Mouse (Mus musculus) heart, adult 18-20 months (tissue): ENCODE measurements around the gene Hip1r. TPM values are rescaled to one million over a fixed set of nuclear protein-coding genes. Genes with fewer than 3 reads are reported as not detected.

Source experiments
- DNase-seq, 2 experiments: peaks; one replicate each; pipeline ENCODE4 v3.0.0; 2021 to 2022; ENCODE audit warnings: mixed read lengths in 1 of 2
- total RNA-seq, 2 experiments: library from RNA; stranded (reverse); gene quantifications; 2 replicates each; pipeline ENCODE4 v1.2.3; 2021

Gene Hip1r
- total RNA-seq, 2 experiments from 2014 or later, result 11.1 to 11.3 TPM

DNA sequence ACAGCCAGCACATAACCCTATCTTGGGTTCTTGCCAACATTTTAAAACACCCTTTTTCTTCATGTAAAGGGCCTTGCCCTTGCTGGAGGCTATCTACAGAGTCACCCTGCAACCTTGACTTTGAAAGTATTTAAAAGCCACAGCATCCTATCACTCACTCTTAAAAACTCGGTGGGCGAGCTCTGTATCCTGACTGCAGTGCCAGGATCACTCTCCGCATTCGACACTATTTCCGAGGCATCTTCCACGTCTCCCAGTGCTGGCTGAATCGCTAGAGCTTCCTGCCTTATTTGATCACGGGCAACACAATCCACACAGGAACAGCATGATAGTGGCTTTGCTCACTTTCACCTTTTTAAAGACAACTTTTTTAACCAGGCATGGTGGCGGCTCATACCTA is 44.5 kb downstream of the Hip1r start:
- no peak for DNase-seq

DNA sequence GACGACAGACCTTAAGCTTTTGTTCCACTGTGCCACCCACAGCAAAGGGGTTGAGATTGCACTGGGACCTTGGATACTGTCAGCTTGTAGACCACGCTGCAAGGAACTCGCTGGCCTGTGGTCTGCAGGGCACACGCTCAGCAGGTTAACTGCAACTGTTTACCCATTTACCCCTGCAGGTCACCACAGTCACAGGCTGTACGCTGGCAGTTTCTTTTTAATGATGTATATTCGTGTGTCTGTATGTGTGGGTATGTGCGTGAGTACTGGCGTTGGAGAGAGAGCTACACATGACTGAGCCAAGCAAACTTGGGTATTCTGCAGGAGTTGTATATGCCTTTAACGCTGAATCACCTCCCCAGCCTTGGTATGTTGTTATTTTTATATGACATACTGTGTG is 45.2 kb downstream of the Hip1r start:
- no peak for DNase-seq

DNA sequence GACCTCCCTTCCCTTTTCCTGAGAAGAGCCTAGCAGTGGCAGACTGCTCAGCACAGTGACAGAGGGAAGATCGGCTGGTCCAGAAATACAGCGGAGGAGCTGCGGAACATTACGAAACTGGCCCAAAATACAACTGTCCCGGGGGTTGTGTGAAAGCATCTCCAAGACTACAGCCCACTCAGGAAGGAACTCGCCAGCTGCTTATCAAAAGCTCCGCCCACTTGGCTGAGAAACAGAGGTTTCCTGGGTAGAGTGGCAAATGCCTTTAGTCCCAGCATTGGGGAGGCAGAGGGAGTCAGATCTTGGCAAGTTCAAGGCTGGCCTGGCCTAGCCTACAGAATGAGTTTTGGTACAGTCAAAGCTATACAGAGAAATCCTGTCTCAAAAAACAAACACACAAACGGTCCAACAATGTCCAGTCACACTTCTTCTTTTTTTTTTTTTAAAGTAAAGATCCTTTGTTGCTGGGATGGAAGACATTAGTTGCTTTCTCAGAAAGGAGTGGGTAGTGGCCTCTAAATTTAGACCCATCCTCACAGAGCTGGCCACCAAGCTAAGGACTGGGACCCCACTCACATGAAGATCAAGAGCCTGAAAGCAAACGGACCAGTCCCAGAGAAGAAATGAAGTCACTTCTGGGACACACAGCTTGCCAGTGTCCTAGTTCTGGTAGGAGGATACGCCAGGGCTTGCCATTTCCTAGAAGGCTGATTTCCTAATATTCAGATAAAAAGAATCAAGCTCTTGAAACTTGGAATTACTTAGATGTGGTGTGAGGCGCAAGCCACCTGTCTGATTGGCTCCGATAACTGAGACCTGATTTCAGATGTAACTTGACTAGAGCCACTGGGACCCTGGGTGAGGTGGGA is 46.2 kb downstream of the Hip1r start:
- peak; percentile 86 to 90 for DNase-seq

GRCm38 (mm10) chr5:124021148-124021547 is 47.7 kb downstream of the Hip1r start:
- DNase-seq, result peak; percentile 39 to 64

- DNase-seq, result no peak
These were observed 48.3 kb downstream of the Hip1r start for GRCm38 (mm10) chr5:124021701-124022100.

GRCm38 (mm10) chr5:124022365-124022764 is 48.9 kb downstream of the Hip1r start:
- no peak for DNase-seq

- peak in 1 of 2 experiments; percentile 57 for DNase-seq
These were observed 51.2 kb downstream of the Hip1r start for GRCm38 (mm10) chr5:124024677-124025076.

DNA sequence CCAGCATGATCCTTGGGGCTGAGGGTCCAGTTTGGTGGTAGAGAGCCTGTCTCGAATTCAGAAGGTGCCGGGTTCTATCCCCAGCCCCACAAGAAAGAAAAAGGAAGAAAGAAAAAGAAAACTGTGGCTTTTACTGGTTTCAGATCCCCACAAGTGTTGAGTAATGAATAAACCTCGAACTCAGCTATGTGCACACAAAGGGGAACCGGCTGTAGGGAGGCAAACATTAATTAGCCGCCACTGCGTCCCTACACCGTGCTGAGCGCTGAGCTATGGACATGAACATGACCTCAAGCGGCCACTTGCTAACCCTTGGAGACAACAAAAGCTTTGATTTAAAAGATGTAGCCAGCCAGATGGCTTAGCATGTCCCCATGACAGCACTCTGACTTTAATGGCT is 51.7 kb downstream of the Hip1r start:
- DNase-seq, result no peak

DNA sequence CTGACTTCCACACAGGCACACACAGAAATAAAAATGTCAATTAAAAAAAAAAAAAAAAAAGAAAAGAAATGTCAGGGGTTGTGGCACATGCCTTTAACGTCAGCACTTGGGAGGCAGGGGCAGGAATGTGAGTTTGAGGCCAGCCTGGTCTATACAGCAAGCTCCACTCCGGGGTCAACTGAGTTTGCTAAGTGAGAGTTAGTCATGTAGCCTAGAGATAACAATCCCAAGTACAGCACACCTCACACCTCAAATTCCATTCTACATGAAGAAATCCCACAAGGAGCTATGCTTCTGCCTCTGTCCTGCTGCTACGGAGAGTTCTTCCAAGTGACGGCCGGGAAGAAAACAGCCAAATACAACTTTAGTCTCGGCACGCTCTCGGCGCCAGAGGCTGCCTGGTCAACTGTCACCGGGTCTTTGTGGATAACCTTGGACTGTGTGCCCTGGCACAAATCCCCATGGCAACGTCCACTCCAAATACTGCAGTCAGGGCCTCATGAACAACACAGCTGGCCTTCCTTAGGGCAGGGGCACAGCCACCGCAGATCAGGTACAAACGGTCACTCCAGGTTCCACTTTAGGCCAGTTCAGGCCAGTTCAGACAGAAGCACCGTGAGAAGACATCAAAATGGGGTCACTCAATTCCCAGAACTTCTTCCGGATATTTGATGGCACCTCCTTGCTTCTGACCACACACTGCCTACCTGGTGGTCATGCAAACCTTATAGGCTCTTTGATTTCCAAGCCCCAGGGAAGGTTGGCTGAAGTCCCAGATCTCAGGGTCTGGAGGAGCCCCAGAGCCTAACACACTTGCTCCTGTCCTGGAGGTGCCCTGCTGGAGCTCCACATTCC is 52.4 kb downstream of the Hip1r start:
- DNase-seq, result peak; percentile 62 to 69

DNA sequence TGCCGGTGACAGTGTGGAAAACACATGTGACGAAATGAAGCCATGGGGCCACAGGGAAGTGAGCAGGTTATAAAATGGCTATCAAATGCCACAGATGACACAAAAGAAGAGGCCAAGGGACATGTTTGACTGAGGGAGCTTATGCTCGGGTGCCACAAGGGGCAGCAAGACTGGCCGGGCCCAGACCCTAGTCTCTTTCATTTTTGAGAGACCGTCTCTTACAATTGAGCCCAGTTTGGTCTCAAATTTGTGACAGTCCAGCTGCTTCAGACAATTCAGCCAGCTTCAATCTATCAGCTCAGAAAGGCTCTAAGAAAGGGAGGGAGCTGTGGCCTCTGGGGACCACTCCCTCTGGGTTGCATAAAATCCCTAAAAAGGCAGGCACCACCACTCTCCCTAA is 53.1 kb downstream of the Hip1r start:
- DNase-seq, result no peak

DNA sequence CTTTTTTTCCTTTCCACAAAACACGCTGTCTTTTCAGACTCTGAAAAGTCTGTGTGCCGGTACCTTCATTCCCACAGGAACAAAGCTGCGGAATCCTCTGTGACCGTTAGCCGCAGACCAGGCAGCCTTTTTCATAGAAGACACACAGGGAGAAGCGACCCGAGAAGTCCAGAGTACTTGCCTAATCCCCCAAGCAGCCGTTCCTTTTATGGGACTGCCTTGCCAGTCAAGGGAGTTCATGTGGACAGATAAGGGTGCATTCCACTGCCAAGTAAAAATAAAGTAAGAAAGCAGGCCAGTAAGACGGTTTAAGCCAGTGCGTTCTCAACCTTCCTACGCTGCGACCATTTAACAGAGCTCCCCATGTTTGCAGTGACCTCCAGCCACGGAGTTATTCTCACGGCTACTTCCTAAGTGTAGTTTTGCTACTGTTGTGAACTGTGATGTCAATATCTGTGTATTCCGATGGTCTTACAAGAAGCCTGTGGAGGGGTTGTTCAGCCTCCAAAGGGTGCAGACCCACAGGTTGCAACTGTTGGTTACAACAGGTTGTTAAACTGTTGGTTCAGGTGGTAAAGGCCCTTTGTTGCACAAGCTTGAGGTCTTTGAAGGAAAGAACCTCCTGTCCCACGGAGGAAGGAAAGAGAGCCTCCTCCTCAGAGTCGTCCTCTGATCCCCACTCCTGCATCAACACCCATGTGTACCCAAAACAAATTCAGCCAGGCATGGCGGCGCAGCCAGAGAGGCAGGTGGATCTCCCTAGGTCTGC is 54.5 kb downstream of the Hip1r start:
- no peak for DNase-seq

DNA sequence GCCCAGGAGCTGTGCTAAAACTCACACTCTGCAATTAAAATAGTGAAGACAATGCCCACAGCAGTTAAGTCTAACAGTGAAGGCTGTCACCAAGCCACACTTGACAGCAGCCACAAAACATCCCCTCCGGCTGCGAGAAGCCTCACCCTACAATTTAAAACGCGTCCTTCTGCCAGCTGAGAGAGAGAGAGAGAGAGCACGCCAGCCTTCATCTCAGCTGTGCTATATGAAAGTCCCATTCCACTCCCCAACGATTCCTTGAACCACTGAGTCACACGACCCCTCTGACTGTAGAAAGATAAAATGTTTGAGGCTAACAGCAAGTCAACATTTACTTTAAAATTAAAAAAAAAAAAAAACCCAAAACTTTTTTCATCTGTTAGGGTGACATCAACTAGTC is 55.3 kb downstream of the Hip1r start:
- DNase-seq, result no peak

DNA sequence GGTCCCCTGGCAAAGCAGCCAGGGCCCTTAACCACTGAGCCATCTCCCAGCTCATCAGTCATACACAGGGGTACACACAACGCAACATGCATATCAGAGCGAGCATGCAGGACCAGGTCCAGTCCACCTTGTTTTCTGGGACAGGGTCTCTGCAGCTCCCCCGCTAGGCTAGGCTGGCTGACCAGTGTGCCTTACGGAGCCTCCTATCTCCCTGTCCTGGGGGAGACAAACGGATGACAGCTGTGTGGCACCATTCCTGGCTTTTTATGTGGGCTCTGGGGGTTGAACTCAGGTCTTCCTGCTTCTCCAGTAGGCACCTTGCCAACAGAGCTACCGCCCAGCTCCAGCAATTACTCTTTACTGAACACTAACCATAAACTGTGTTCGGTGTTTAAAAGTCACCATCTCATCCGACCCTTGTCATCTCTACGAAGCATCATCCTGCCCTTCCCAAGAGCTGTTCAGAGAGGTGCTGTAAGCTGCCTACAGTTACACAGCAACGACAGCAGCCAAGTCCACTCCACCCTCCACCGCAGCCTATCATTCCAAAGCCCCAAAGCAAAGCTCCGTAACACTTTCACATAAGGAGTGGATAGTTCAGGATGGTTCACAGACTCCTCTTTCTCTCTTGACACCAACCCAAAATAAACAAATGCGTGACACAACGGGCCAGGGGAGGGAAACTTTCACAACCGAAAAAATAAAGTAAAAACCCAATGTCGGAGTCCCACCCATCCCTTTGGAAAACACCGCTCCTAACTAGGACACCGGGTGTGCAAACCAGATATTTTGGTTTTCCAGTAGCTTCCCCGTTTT is 56.0 kb downstream of the Hip1r start:
- peak in 1 of 2 experiments; percentile 42 for DNase-seq

- DNase-seq, result peak in 1 of 2 experiments; percentile 39
These were observed 57.1 kb downstream of the Hip1r start for GRCm38 (mm10) chr5:124030386-124031067.

DNA sequence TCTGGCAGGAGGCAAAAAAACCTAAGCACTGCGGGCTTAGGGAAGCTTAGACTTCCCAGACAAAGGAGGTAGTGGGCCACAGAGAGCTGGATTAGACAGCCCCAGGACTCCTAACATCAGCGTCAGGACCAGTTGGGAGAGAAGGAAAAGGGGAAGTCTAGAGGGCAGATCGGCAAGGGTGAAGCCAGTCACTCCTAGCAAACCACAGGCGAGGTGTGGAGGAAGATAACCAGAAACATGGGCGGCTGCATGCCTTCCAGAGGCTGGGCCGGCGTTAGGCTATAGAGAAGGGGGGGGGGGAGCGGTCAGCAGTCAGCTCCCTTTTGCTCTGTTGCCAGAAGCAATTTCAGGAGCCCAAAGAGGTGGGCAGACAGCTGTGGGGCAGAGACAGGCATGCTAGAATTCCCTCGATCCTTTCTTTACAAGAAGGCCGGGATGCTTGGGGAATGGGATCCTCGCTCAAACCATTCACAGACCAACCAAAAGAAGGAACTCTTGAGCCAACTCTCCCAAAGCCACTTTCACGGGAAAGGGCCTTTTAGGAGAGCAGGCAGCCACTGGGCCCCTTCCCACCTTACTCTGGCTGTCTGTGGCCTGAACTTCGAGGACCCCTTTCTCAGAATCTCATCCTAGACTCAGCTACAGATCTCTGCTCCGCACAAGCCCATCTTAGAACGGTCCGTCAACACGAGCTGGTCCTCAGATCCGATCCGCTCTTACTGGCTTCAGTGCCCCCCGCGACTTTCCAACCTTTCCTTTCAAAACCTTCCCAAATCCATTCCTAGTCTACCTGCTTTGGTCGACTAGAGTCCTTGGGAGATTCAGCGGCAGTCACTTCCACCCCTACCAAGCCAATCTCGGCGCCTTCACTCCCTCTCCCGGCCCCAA is 57.9 kb downstream of the Hip1r start:
- peak; percentile 44 to 71 for DNase-seq

GRCm38 (mm10) chr5:124032001-124032508 is 58.6 kb downstream of the Hip1r start, which contains the start of gene Vps37b:
Gene Vps37b (minus strand): TSS chr5:124032270.
- DNase-seq, result peak; percentile 91 to 93

DNA sequence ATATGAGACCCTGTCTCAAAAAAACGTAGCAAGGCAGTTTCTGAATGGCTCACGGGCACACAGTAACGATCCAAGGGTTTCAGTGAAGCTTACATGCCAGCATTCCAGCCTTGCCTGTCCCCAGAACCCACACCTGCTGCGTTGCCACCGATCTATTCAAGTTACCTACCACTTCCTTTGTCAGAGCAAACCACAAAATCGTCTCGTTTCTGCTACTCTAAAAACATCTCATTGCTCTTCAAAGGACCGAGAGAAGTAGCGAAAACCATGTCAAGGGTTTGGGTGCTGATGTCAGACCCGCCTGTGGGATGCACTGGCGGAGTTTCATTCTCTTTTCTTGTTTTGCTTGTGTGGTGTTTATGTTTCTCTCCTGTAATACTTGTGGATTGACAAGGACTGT is 61.0 kb downstream of the Hip1r start:
- no peak for DNase-seq

GRCm38 (mm10) chr5:124035406-124035805 is 62.0 kb downstream of the Hip1r start:
- no peak for DNase-seq

DNA sequence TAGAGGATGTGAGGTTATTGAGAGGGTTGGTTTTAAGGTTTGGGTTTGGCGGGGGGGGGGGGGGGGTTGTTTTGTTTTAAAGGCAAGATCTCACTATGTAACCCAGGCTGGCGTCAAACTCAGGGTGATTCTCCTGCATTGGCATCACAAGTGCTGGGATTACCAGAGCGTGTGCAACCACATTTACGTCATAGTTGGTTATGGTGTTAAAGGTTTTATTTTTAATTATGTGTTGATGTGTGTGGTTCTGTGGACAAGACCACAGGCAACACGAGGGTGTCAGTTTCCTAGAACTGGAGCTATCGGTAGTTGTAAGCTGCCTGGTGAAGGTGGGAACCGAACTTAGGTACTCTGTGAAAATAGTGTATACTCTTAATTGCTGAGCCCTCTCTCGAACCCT is 62.4 kb downstream of the Hip1r start:
- no peak for DNase-seq
